Mouse (Mus musculus): ENCODE measurements around the gene Efna2. TPM values are rescaled to one million over a fixed set of nuclear protein-coding genes. Genes with fewer than 3 reads are reported as not detected.
A peak's percentile ranks its signal among the peaks of the same experiment; 100 is the strongest.
"Not testable (repeated sequence)": the region's sequence is repeated elsewhere in the genome, so short reads cannot be mapped to it uniquely, and the experiment has no call there.

Gene Efna2
- total RNA-seq, 2 experiments from 2014 or later: 0.23 to 0.73 TPM

GRCm38 (mm10) chr10:80159561-80160454 is 19.5 kb upstream of the Efna2 start:
- intact Hi-C loops (cut with DNase I): no loop called here
- DNase-seq: peak; percentile 98
- TF ChIP-seq CTCF (IDR thresholded peaks at IDR 0.05): no peak
- Histone ChIP-seq H3K4me3 (peak overlapping the region; percentile 73), H3K27ac (peak overlapping the region; percentile 93)

DNA sequence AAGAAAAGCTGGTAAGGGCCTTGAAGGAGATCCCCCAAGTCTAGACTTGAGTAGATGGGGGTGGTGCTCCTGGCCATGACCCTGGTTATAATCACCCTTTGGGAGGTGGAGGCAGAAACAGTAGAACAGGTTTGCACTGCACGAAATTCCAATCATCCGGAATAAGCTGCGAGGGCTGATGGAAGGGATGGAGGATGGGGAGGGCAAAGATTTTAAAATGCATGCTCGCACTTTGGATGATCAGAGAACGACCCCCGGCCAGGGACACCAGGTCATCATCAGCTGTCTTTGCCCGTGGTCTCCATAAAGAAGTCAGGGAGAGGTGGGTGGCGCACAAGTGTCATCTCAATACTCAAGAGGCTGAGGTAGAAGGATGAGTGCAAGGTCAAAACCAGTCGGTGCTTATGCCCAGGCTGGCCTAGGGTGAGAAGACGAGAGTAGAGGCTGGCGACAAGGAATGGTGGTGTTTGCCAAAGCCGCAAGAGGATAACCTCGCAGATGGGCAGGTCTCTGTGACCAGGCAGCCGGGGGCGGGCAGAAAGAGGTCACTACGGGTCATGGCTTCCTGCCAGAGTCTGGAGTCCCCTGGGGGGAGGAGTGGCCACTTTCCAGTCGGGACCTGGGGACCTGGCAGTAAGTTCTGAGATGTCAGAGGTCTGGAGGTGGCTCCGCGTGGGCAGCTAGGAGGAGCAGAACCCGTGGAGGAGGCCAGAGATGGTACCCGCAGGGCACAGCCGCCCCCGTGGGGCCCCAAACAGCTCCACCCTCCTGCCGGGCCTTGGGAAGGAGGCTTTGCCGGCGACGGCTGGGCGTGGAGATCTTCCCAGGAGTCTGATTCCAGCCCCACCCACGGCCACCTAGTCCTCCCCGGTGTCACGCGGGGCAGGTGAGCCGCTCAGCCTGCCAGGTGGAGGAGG is 18.6 kb upstream of the Efna2 start:
- Histone ChIP-seq H3K27ac (peak overlapping the region; percentile 93), H3K4me3 (peak overlapping the region; percentile 73)
- TF ChIP-seq CTCF (IDR thresholded peaks at IDR 0.05): no peak
- intact Hi-C loops (cut with DNase I): no loop called here
- DNase-seq: peak; percentile 84

- peak overlapping the region; percentile 73 for H3K4me3 ChIP-seq
- intact Hi-C loops (cut with DNase I): no loop called here
- H3K27ac ChIP-seq: peak overlapping the region; percentile 93
- TF ChIP-seq CTCF (IDR thresholded peaks at IDR 0.05): no peak
- DNase-seq: no peak
Observed at GRCm38 (mm10) chr10:80161522-80162242, 17.6 kb upstream of the Efna2 start.

GRCm38 (mm10) chr10:80162243-80162608 is 17.1 kb upstream of the Efna2 start:
- peak overlapping the region; percentile 93 for H3K27ac ChIP-seq
- no peak overlapping the region for H3K4me3 ChIP-seq

DNA sequence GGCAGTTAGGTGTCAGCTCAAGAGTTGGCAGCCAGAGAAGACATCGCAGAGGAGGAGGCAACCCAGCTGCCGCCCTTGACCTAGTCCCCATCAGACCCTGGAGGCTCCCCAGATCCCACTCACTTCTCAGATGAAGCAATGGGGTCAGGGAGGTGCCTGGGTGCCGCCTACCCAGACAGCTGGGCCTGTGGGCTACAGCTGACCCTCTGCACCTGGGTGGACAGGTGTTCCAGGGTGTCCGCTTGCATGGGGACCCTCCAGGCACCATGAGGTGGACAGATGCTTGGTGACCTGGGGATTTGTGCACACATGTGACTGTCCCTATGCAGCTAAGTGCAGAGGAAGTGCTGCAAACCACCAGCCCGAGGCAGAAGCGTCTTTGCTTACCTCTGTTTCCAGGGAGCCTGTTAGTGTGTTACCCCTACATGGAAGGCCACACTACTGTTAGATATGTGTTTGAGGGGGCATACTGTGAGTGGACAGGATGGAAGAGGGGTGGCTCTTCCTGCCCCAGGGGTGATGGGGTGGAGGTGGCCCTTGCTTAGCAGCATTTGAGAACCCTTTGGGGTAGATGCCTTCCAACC is 16.5 kb upstream of the Efna2 start:
- intact Hi-C loops (cut with DNase I): no loop called here
- DNase-seq: no peak
- no peak for TF ChIP-seq CTCF (IDR thresholded peaks at IDR 0.05)
- H3K27ac ChIP-seq: peak overlapping the region; percentile 93
- H3K4me3 ChIP-seq: no peak overlapping the region

More at GRCm38 (mm10) chr10:80162243-80162608, 17.1 kb upstream of the Efna2 start:
- no peak for DNase-seq
- TF ChIP-seq CTCF (IDR thresholded peaks at IDR 0.05): no peak
- intact Hi-C loops (cut with DNase I): no loop called here

DNA sequence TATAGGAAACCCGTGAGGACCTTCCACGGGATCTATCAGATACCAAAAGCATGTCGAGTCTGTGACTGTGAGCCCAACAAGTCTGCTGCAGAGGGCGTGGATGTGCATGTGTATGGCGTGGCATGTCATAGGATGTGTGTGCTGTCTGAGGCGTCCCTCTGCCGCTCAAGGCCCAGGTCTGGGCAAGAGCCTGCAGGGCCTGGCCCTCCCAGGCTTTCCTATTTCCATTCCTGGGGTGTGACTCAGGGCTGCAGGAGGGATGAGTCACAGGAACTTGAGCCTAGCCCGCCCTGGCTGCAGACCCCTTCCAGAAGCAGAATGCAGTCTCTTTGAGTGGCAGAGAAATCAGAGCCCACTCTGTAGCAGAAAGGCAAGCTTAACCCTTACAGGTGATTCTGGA is 15.6 kb upstream of the Efna2 start:
- Histone ChIP-seq H3K27ac (peak overlapping the region; percentile 93), H3K4me3 (no peak overlapping the region; the same call in 1 of the 2 replicates)
- intact Hi-C loops (cut with DNase I): loop anchor here (2.0 kb wide), 1 partner anchor 179 kb away; the partner anchor contains the start of gene Tmem259
- DNase-seq: peak; percentile 73
- TF ChIP-seq CTCF (IDR thresholded peaks at IDR 0.05): no peak

DNA sequence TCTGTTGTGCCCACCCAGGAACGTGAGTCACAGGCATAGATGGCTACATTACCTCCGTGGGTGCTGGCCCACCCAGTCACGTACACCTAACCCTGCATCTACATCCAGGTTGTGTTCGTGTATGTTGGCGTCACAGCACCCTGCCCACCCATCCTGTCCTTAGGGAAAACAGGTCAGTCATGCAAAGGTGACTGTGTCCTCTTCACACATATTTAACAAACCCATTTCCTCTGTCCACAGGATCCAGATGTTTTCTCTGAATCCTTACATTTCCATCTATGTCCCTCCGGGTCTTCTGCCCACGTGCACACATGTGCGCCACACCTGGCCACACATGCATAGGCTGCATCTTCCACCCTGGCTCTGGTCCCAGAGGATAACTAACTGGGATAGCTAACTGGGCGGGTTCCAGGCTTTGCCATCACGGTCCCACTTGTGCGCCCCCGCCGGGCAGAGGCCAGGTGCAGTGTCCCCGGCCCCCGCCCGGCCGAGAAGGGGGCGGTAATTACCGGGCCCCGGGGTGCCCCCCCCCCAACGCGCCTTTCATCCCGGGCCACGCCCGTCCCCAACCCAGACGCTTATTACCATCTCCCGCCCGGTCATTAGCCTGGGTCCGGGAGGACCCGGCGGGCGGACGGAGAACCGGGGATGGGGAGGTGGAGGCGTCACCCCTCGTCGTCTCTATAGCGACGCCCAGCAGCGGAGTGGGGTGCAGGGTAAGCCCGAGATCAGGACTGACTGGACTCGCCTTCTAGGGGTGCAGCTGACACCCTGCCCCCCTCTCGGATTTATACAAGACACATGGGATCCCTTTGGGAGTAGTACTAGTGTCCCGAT is 14.9 kb upstream of the Efna2 start:
- TF ChIP-seq CTCF (IDR thresholded peaks at IDR 0.05): no peak
- intact Hi-C loops (cut with DNase I): loop anchor here (2.0 kb wide), 1 partner anchor 180 kb away; the partner anchor contains the start of gene Tmem259
- Histone ChIP-seq H3K27ac (peak overlapping the region; percentile 93), H3K4me3 (peak overlapping the region; percentile 70)
- no peak for DNase-seq

DNA sequence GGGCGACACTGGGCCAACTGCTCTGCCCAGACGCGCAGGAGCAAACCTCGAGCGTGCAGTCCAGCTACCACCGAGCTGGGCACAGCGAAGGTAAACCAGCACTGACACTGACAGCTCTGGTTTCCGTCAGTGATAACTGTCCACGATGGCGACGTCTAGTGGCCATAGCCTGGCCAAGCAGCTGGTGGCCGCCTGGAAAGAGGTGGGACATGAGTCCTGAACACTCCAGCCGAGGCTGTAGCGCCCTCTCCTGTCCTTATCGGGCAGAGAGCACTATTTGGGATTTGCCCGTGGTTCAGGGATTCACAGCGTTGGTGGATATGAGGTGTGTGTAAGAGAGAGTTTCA is 14.3 kb upstream of the Efna2 start:
- peak overlapping the region; percentile 93 for H3K27ac ChIP-seq
- intact Hi-C loops (cut with DNase I): loop anchor here (1.0 to 2.0 kb wide), 2 partner anchors 20 to 180 kb away; partner anchors contain the start of gene Tmem259
- no peak; the same call in 1 of the 2 replicates for TF ChIP-seq CTCF (IDR thresholded peaks at IDR 0.05)
- peak; percentile 96 for DNase-seq
- peak overlapping the region; percentile 70 for H3K4me3 ChIP-seq

- intact Hi-C loops (cut with DNase I): loop anchor here (1.0 to 2.0 kb wide), 2 partner anchors 20 to 181 kb away; partner anchors contain the start of gene Tmem259
- no peak for DNase-seq
- Histone ChIP-seq H3K4me3 (peak within 1 kb of the TSS; percentile 70), H3K27ac (peak within 1 kb of the TSS; percentile 99)
- no peak for TF ChIP-seq CTCF (IDR thresholded peaks at IDR 0.05)
Observed at GRCm38 (mm10) chr10:80165392-80166128, 13.7 kb upstream of the Efna2 start, which contains the start of gene Cirbp. Cirbp (plus strand) TSS chr10:80165985.

- DNase-seq; H3K27ac ChIP-seq; intact Hi-C loops (cut with DNase I); H3K4me3 ChIP-seq: not testable (repeated sequence)
Observed at GRCm38 (mm10) chr10:80166136-80166535, 13.1 kb upstream of the Efna2 start.

Data from gastrocnemius, adult 2 months (tissue).